Mouse (Mus musculus) small intestine, adult 2 months (tissue): ENCODE results near the gene Gpx1.

Source experiments
- CTCF ChIP-seq: fragments of 200-500 bp; IDR thresholded peaks from 2 replicates; pipeline ENCODE4 v1.5.1; 2012; ENCODE audit warnings: low read depth, mild to moderate bottlenecking, control low read depth, inconsistent platforms, low read length, moderate library complexity, mixed read lengths; ENCODE audit not compliant: insufficient replicate concordance, insufficient read length; ENCODE audit errors: extremely low read depth
- POLR2A ChIP-seq: fragments of 200-500 bp; IDR thresholded peaks from 2 replicates; pipeline ENCODE4 v1.6.1; 2012; ENCODE audit warnings: low read depth, mild to moderate bottlenecking, control low read depth, inconsistent platforms, low read length, moderate library complexity

GRCm38 (mm10) chr9:108304716-108305115, 34.0 kb upstream of the Gpx1 start:
- TF ChIP-seq POLR2A (no peak), CTCF (no peak)
